Mouse (Mus musculus) kidney, embryonic 14.5 days (tissue): ENCODE measurements around the gene Abat. TPM values are rescaled to one million over a fixed set of nuclear protein-coding genes. Genes with fewer than 3 reads are reported as not detected.
A peak's percentile ranks its signal among the peaks of the same experiment; 100 is the strongest.

Experiments
- ATAC-seq: fragments of 200-750 bp; cut with Nextera tagmentation; 2 replicates; pipeline ENCODE4 v1.8.0; 2017; ENCODE audit warnings: moderate number of reproducible peaks, mild to moderate bottlenecking, moderate TSS enrichment, moderate library complexity; ENCODE audit not compliant: low FRiP score, low TSS enrichment
- H3K27ac ChIP-seq: fragments of 300-500 bp; sonication (generic); 2 replicates; pipeline ENCODE4 v1.5.1; 2014; ENCODE audit warnings: low read depth, mild to moderate bottlenecking, low read length, moderate library complexity, mixed read lengths
- H3K27me3 ChIP-seq: fragments of 300-500 bp; sonication (generic); 2 replicates; pipeline ENCODE4 v1.6.1; 2014; ENCODE audit warnings: mild to moderate bottlenecking, low read length; ENCODE audit not compliant: control insufficient read depth, insufficient read depth
- H3K36me3 ChIP-seq: fragments of 300-500 bp; sonication (generic); 2 replicates; pipeline ENCODE4 v1.6.1; 2014; ENCODE audit warnings: low read length, mixed read lengths; ENCODE audit not compliant: control insufficient read depth, insufficient read depth
- H3K4me1 ChIP-seq: fragments of 300-500 bp; sonication (generic); 2 replicates; pipeline ENCODE4 v1.6.1; 2014; ENCODE audit warnings: low read length, mixed read lengths; ENCODE audit not compliant: control insufficient read depth, insufficient read depth
- H3K4me2 ChIP-seq: fragments of 300-500 bp; sonication (generic); replicated peaks from 2 replicates; pipeline ENCODE4 v1.6.1; 2014; ENCODE audit warnings: low read depth, mild to moderate bottlenecking, low read length
- H3K4me3 ChIP-seq: fragments of 300-500 bp; sonication (generic); 2 replicates; pipeline ENCODE4 v1.5.1; 2014; ENCODE audit warnings: mild to moderate bottlenecking, low read length
- H3K9ac ChIP-seq: fragments of 300-500 bp; sonication (generic); 2 replicates; pipeline ENCODE4 v1.6.1; 2014; ENCODE audit warnings: low read depth, mild to moderate bottlenecking, low read length, moderate library complexity
- H3K9me3 ChIP-seq: fragments of 300-500 bp; sonication (generic); 2 replicates; pipeline ENCODE4 v1.6.1; 2016; ENCODE audit warnings: low read length; ENCODE audit not compliant: control insufficient read depth
- WGBS: fragments of 180-500 bp; shearing (Covaris S2); extraction: QIAGEN DNeasy Blood & Tissue Kit; methylation state at CpG from one replicate; pipeline ENCODE4 v1.1.7; 2014; 5-methylcytosine and 5-hydroxymethylcytosine counted together
- polyA plus RNA-seq: library from polyadenylated mRNA; unstranded; fragments of >200 nt; fragmentation: Nextera tagmentation; extraction: Ambion mirVana; gene quantifications from 2 replicates; pipeline ENCODE4 v1.2.1, GENCODE M21; 2014

The Abat gene
- polyA plus RNA-seq = 15.8 and 27.2 TPM in 2 replicates

GRCm38 (mm10) chr16:8513236-8513906 is at the start of gene Abat:
Abat (plus strand) TSS chr16:8513429.
- ATAC-seq = peak; percentile 100
- under 1% methylated on average over 43 of the region's 46 CpGs for WGBS
- Histone ChIP-seq H3K4me1 (peaks cover 17% of the 10 kb centered on the region), H3K9ac (peak within 1 kb of the TSS; percentile 63), H3K27me3 (no peaks in the 10 kb centered on the region), H3K4me2 (peak within 1 kb of the TSS; percentile 66), H3K9me3 (no peaks in the 10 kb centered on the region), H3K27ac (peak within 1 kb of the TSS; percentile 65; the same call in 1 of the 2 replicates), H3K4me3 (peak within 1 kb of the TSS; percentile 56), H3K36me3 (no peaks in the 10 kb centered on the region)

- peak overlapping the region; percentile 76 for H3K4me3 ChIP-seq
- H3K36me3 ChIP-seq = no peaks in the 10 kb centered on the region; the same call in 1 of the 2 replicates
- no peaks in the 10 kb centered on the region for H3K9me3 ChIP-seq
- no peak overlapping the region for H3K27ac ChIP-seq
- H3K4me2 ChIP-seq = peak overlapping the region; percentile 54
- H3K4me1 ChIP-seq = no peaks in the 10 kb centered on the region
- H3K9ac ChIP-seq = no peak overlapping the region; the same call in 1 of the 2 replicates
- WGBS = 79% methylated on average over 2 of the region's 2 CpGs
- ATAC-seq = 0 out of 2 replicates have a peak, but pooled peaks have one; percentile 20
- no peaks in the 10 kb centered on the region for H3K27me3 ChIP-seq
These were observed 43.1 kb upstream of the Abat start for GRCm38 (mm10) chr16:8470132-8470531.

- Histone ChIP-seq H3K27me3 (no peaks in the 10 kb centered on the region), H3K36me3 (no peaks in the 10 kb centered on the region; the same call in 1 of the 2 replicates), H3K9ac (peak within 1 kb of the TSS; percentile 75), H3K9me3 (no peaks in the 10 kb centered on the region), H3K4me2 (peak within 1 kb of the TSS; percentile 54), H3K4me3 (peak within 1 kb of the TSS; percentile 76), H3K4me1 (no peaks in the 10 kb centered on the region), H3K27ac (peak within 1 kb of the TSS; percentile 84)
- peak; percentile 98 for ATAC-seq
- 1% methylated on average over 48 of the region's 48 CpGs for WGBS
These were observed 42.4 kb upstream of the Abat start, which contains the start of gene Mettl22 for GRCm38 (mm10) chr16:8470603-8471481. Mettl22 (plus strand) TSS chr16:8470788.

GRCm38 (mm10) chr16:8487396-8488005 is 25.7 kb upstream of the Abat start:
- H3K4me3 ChIP-seq = no peak overlapping the region
- no peak for ATAC-seq
- H3K27me3 ChIP-seq = no peaks in the 10 kb centered on the region
- no peaks in the 10 kb centered on the region for H3K9me3 ChIP-seq
- H3K27ac ChIP-seq = no peak overlapping the region
- H3K36me3 ChIP-seq = peaks cover 44% of the 10 kb centered on the region
- 0 out of 2 replicates have a peak, but pooled peaks cover 6% of the 10 kb centered on the region for H3K4me1 ChIP-seq
- no peak overlapping the region for H3K4me2 ChIP-seq
- H3K9ac ChIP-seq = no peak overlapping the region
- WGBS = 92% methylated on average over 9 of the region's 9 CpGs

- H3K4me1 ChIP-seq = 0 out of 2 replicates have a peak, but pooled peaks cover 6% of the 10 kb centered on the region
- no peak overlapping the region for H3K9ac ChIP-seq
- H3K36me3 ChIP-seq = peaks cover 34% of the 10 kb centered on the region
- H3K27ac ChIP-seq = no peak overlapping the region
- no peak overlapping the region for H3K4me3 ChIP-seq
- H3K4me2 ChIP-seq = no peak overlapping the region
- no peaks in the 10 kb centered on the region for H3K27me3 ChIP-seq
- 58% methylated on average over 5 of the region's 5 CpGs for WGBS
- H3K9me3 ChIP-seq = no peaks in the 10 kb centered on the region
- ATAC-seq = no peak
These were observed 23.9 kb upstream of the Abat start for GRCm38 (mm10) chr16:8489340-8489739.

GRCm38 (mm10) chr16:8491743-8492490 is 21.3 kb upstream of the Abat start:
- Histone ChIP-seq H3K27ac (no peak overlapping the region), H3K4me3 (no peak overlapping the region), H3K9me3 (no peaks in the 10 kb centered on the region), H3K27me3 (no peaks in the 10 kb centered on the region), H3K9ac (no peak overlapping the region), H3K4me2 (no peak overlapping the region), H3K4me1 (0 out of 2 replicates have a peak, but pooled peaks cover 6% of the 10 kb centered on the region), H3K36me3 (peaks cover 15% of the 10 kb centered on the region)
- WGBS = 12% methylated on average over 13 of the region's 13 CpGs
- ATAC-seq = peak; percentile 88

DNA sequence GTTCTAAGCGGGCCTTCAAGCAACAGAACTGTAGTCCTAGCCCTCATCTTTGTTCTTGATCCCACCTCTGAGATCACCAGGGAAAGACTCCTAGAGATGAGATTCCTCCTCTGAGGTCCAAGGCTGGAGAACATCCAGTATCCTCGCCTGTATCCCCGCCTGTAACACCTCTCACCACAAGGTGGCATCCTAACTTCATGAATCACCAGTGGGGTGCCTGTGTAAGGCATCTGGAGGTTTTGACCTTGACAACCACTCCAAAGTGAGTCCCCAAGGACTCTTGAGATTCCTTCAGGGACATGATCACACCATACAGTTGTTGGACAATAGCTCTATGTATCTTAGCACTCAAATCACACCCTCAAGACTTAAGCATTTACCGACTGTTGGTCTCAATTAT is 19.0 kb upstream of the Abat start:
- Histone ChIP-seq H3K9me3 (no peaks in the 10 kb centered on the region), H3K9ac (no peak overlapping the region), H3K27me3 (no peaks in the 10 kb centered on the region), H3K4me1 (0 out of 2 replicates have a peak, but pooled peaks cover 6% of the 10 kb centered on the region), H3K27ac (no peak overlapping the region), H3K36me3 (no peaks in the 10 kb centered on the region; the same call in 1 of the 2 replicates), H3K4me2 (no peak overlapping the region), H3K4me3 (no peak overlapping the region)
- no peak for ATAC-seq
- WGBS = 18% methylated on average over 4 of the region's 4 CpGs

- Histone ChIP-seq H3K9me3 (no peaks in the 10 kb centered on the region), H3K36me3 (no peaks in the 10 kb centered on the region), H3K4me3 (no peak overlapping the region), H3K4me2 (no peak overlapping the region), H3K27ac (no peak overlapping the region), H3K27me3 (no peaks in the 10 kb centered on the region), H3K4me1 (0 out of 2 replicates have a peak, but pooled peaks cover under 1% of the 10 kb centered on the region), H3K9ac (no peak overlapping the region)
- no peak for ATAC-seq
- 63% methylated on average over 2 of the region's 2 CpGs for WGBS
These were observed 16.3 kb upstream of the Abat start for GRCm38 (mm10) chr16:8496967-8497366.
